Mouse (Mus musculus) left cerebral cortex, adult 2 months (tissue): Measurements from ENCODE around the gene Frmd5. TPM values are rescaled to one million over a fixed set of nuclear protein-coding genes. Genes with fewer than 3 reads are reported as not detected.
A peak's percentile ranks its signal among the peaks of the same experiment; 100 is the strongest.

Experiments
- DNase-seq, 2 experiments: peaks; one replicate each; pipeline ENCODE4 v3.0.0; 2021 to 2022; ENCODE audit warnings: low spot score in 2 of 2, mixed read lengths in 1 of 2; ENCODE audit errors: extremely low spot score in 1 of 2
- H3K27ac ChIP-seq: fragments of 200-600 bp; 2 replicates; pipeline ENCODE4 v1.8.1; 2022
- H3K4me3 ChIP-seq: fragments of 200-600 bp; 2 replicates; pipeline ENCODE4 v1.8.1; 2022
- CTCF ChIP-seq: fragments of 200-600 bp; IDR thresholded peaks from 2 replicates; pipeline ENCODE4 v1.8.1; 2022; ENCODE audit warnings: antibody characterized with exemption, mild to moderate bottlenecking, moderate library complexity
- intact Hi-C: fragments of 180-260 bp; cut with DNase I; formaldehyde crosslinking; loops from one replicate; pipeline ENCODE4 v1.15.1; 2025
- total RNA-seq, 2 experiments: library from RNA; stranded (reverse); gene quantifications; 2 replicates each; pipeline ENCODE4 v1.2.3; 2021

Gene Frmd5
- total RNA-seq, 2 experiments from 2014 or later, result 53.8 to 56.3 TPM

DNA sequence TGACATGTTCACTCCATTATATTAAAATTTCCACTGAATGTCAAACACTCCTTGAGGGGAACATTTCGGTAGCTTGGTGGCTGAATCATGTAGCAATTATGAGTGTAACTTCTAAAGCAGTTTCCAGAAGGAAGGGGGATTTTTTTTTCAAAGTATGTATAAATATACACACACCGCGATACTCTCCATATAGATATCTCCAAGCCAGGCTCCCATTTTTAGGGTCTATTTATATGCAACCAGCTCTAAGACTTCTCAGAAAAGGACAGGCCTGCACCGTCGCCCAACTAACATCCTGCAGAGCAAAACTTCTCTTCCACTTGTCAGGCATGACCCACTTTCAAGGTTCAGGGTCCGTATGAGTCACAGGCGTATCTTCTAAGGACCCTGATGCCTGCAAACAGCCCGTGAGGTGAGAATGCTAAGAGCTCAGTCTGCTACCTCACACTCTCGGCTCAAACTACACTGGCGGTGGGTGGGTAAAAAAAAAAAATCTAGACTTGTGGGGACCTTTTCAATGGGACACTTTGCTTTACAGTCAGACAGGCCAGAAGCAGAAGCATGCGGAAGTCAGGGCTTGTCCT lies 197.7 kb downstream of the Frmd5 start:
- H3K4me3 ChIP-seq, result no peak overlapping the region
- peak overlapping the region; percentile 81 for H3K27ac ChIP-seq
- no peak for DNase-seq
- TF ChIP-seq CTCF, result no peak
- intact Hi-C loops, result no loop called here

DNA sequence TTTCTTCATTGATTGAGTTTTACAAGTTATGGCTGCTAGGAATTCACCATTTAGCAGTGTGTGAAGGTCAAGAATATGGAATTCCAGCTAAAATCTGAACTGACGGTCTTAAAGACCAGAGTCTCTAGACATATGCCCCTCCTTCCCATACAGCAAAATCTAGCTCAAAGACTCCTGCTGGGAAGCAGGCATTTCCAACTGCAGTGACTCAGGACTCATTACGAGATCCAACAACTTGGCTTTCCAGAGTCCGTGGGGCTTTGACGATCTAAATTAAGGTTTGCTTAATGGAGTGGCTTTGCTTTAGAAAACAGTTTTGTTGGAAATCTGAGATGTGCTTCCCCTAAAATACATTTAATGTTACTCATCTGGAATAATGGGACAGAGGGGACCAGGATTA lies 204.5 kb downstream of the Frmd5 start:
- no peak for DNase-seq
- TF ChIP-seq CTCF, result no peak
- H3K4me3 ChIP-seq, result no peak overlapping the region
- no peak overlapping the region for H3K27ac ChIP-seq
- intact Hi-C loops, result no loop called here

DNA sequence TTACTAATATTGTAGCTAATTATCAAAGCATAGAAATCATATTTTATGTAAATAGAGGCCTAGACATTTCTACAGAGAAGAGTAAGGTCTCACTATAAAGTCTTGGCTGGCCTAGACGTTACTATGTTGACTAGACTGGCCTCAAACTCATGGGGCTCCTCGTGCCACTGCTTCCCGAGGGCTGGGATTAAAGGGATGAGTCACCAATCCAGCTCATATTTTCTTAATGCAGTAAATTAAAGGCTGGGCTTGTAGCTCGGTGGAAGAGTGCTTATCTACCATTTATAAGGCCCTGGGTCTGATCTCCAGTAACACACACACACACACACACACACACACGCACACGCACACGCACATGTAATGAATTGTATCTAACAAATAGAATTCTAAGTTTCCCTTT lies 205.3 kb downstream of the Frmd5 start:
- no peak overlapping the region for H3K4me3 ChIP-seq
- no peak for TF ChIP-seq CTCF
- H3K27ac ChIP-seq, result no peak overlapping the region
- no peak for DNase-seq
- intact Hi-C loops, result no loop called here

DNA sequence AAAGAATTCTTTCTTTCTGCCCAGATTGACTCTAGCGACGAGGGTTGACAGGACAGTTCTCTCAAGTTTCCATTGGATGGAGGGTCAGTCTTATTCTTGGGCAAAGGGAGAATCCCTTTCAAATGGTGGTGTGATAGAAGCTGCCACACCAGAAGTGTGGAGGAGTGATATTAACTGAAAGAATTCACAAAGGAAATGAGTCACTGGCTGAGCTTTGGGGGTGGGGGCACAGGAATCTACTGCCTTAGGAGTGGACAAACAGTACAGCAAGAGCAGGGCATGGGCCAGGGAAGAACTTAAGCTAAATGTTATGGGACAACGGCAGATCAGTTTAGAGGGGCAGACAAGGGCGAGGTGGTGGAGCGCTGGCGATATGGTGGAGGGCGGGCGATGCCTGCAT lies 206.2 kb downstream of the Frmd5 start:
- Histone ChIP-seq H3K27ac (no peak overlapping the region), H3K4me3 (no peak overlapping the region)
- no peak for TF ChIP-seq CTCF
- DNase-seq, result no peak
- intact Hi-C loops, result no loop called here

DNA sequence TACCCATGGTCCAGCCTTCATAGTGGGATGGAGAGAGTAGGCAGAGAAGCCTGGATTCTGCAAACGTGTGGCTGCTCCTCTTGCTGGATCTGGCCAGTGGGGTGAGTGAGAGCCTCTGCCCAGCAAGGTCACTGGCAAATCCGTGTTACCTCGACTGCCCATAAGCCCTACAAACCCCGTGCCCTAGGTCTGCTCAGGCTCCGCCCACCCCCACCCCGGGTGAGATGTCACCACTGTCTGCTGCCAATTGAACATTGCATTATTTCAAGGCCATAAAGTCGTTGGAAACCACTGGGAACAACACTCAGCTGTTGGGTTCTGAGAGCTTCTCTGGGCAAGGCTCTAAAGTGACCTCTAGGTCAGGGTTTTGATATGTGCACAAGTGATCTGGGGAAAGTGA lies 208.6 kb downstream of the Frmd5 start:
- intact Hi-C loops, result no loop called here
- H3K4me3 ChIP-seq, result no peak overlapping the region
- no peak overlapping the region for H3K27ac ChIP-seq
- no peak for DNase-seq
- TF ChIP-seq CTCF, result no peak

DNA sequence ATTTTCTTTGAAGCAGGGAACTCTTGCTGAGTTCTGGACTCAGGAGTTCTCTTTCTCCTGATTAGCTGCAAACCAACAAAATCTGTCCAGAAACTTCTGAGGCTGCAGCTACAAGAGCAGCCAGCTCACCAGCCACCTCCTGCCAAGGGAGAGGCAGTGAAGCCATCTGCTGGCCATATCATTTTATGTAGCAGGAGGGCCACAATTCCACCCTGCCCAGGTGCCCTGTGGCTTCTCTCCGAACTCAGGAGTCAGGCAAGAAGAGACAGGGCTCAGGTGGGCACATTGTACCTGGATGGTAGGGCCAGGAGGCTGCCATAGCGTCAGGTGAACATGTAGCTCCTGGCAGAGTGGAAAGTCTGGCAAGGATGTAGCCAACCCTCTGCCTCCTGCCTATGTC lies 210.3 kb downstream of the Frmd5 start:
- Histone ChIP-seq H3K27ac (no peak overlapping the region), H3K4me3 (no peak overlapping the region)
- intact Hi-C loops, result no loop called here
- no peak for DNase-seq
- TF ChIP-seq CTCF, result peak; percentile 21

DNA sequence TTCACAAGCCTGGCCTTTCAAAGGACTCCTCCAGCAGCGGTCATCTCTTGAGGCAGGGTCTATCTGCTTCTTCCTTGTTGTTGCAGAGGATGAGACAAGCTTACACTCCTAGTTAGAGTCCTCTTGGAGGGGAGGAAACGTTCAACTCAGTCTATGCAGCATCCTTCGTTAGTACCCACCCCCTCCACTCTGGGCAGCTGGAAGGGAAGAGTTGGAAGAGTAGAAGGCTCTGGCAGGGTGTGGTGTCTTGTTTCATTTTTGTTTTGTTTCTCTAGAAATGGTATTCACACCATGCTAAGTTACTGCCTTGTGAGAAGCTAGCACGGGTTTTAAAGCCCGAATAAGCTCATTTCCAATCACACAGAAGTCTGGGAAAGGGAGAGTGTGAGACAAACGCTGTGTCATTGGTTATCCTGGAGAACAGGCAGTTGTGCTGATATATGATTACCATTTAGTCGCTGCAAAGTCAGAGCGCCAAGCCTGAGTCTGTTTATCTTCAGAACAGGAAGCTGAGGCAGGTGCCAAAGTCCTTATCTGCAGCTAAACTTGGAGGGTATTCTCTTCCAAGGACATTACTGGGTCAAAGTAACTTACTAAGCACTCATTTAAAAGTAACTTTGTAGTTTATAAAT lies 212.1 kb downstream of the Frmd5 start:
- intact Hi-C loops, result no loop called here
- Histone ChIP-seq H3K4me3 (no peak overlapping the region), H3K27ac (peak overlapping the region; percentile 32)
- no peak for DNase-seq
- TF ChIP-seq CTCF, result no peak

DNA sequence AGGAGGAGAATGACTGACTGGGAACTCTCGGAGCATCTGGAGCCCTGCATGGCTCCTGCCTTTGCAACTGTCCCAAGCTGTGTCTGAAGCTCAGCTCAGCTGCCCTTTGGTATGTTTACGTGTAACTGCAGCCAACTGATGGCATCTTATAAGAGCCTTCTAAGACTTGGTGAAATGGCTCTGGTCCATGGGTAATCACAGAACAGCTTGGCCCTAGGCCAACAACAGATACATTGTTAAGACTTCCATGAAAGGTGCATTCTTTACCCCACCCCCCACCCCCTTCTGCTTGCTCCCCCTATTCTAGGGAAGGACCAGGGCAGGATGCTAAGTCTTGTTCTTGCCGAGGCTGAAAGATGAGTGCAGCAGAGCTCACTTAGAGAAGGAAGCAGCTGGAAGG lies 212.8 kb downstream of the Frmd5 start:
- intact Hi-C loops, result no loop called here
- DNase-seq, result no peak
- no peak for TF ChIP-seq CTCF
- H3K4me3 ChIP-seq, result no peak overlapping the region
- no peak overlapping the region for H3K27ac ChIP-seq

DNA sequence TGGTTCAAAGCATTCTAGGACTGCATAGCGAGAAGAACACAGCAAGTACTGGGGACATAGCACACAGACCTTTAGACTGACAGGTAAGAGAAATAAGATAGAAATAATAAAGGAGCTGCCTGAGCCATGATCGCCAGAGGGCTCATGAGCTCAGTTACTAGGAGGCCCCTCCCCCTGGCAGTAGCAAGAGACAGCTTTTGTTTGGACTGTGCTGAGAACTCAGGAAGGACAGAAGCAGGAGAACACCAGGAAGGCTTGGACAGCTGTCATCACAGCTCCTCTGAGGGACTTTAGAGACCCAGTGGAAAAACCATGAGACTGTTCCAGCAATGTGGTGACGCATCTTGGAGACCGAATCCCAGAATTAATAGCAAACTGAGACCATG lies 218.6 kb downstream of the Frmd5 start:
- H3K27ac ChIP-seq, result no peak overlapping the region
- H3K4me3 ChIP-seq, result no peak overlapping the region
- TF ChIP-seq CTCF, result peak; percentile 21
- intact Hi-C loops, result no loop called here
- DNase-seq, result no peak

DNA sequence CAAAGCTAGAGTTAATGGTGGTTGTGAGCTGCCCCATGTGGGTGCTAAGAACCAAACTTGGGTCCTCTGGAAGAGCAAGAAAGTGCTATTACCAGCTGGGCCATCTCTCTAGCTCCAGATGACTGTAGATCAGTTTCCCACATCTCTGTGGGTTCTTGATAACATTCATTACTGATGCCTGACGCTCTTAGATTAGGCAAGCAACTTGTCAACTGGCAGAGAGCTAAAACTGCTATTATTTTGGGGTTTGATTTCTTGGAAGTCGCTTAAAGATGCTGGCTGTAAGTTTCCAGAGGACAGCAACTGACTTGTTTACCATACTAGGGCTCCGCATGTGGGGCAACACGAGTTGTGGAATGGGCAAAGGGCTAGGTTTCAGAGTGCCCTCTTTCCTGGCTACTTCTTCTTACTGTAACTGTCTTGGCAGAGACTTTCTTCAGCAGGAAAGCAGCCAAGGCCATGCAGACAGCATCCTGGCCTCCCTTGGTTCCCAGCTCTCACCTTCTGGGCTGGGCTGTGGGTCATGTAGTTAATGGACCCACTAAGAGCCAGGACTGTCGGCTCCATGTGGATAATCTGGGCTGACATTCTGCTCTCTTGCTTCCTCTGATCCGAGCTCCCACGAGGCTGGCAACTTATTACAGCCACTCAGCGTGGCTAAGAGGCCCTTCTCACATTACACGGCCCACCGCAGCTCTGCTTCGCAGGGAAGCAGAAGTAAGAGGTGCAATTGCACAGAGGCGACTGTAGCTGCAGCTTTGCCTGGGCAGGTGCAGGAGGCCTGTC lies 219.2 kb downstream of the Frmd5 start:
- intact Hi-C loops, result no loop called here
- Histone ChIP-seq H3K27ac (no peak overlapping the region), H3K4me3 (no peak overlapping the region)
- no peak for DNase-seq
- no peak for TF ChIP-seq CTCF

DNA sequence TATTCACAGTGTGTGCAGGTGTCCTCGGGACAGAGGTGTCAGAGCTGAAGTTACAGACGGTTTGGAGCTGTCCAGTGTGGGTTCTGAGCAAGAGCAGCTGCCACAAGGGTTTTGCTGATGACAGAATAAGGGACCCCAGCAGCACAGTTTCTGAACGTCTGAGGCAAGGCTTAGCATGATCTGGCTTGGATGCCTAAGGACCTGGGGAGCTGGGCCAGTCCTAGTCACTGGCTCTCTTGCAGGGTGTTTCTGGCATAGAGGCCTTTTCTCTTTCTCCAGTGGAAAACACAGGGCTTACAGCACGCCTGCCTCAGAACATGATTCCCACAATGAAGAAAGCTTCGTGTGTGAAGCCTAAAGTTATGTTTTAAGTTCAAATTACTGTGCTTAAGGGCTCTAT lies 222.2 kb downstream of the Frmd5 start:
- intact Hi-C loops, result no loop called here
- Histone ChIP-seq H3K4me3 (no peak overlapping the region), H3K27ac (no peak overlapping the region)
- no peak for DNase-seq
- TF ChIP-seq CTCF, result no peak

DNA sequence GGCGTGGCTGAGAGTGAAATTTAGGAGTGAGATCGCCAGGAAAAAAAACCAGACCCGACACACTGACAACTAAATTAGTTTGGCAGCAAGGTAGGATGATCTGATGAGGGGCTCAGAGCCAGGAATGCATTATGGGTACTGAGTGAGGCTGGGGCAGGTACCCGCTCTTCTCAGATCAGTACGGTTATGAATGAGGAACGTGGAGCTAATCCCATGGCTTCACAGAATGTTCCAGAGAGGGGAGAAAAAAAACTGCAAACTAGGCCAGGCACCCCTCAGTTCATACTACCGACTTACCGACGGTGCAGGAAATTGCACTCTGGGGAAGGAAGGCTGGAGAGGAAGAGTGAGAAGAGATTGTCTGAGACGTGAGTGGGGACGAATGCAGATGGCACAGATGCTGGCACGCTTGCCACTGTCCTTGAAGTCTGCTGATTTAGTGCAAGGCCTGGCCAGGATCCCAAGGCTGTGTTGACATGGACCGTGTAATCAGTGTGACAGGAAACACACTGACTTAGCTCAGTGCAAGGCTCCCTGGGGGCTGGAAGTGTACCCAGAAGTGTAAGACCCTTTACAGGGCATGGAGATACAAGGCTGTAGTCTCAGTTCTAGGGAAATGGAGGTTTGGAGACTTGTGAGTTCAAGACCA lies 223.3 kb downstream of the Frmd5 start:
- H3K27ac ChIP-seq, result peak overlapping the region; percentile 18; the same call in 1 of the 2 replicates
- DNase-seq, result no peak
- intact Hi-C loops, result no loop called here
- no peak for TF ChIP-seq CTCF
- no peak overlapping the region for H3K4me3 ChIP-seq
